Mouse (Mus musculus): ENCODE results near the gene Mcee.

The Mcee gene

GRCm38 (mm10) chr7:64392122-64392818, at the start of gene Mcee, which contains the start of gene Mphosph10:
Mcee (plus strand) TSS chr7:64392607.
Mphosph10 (minus strand) TSS chr7:64392268.
- DNase-seq (ENCODE audit: low read depth, low spot score): peak; percentile 93

GRCm38 (mm10) chr7:64347813-64348212, 44.6 kb upstream of the Mcee start:
- DNase-seq (ENCODE audit: low read depth, low spot score): no peak

GRCm38 (mm10) chr7:64349147-64349861, 43.1 kb upstream of the Mcee start:
- DNase-seq (ENCODE audit: low read depth, low spot score): no peak

- no peak for DNase-seq (ENCODE audit: low read depth, low spot score)
These were observed 41.3 kb upstream of the Mcee start for GRCm38 (mm10) chr7:64351087-64351486.

- DNase-seq (ENCODE audit: low read depth, low spot score): no peak
These were observed 38.2 kb upstream of the Mcee start for GRCm38 (mm10) chr7:64354206-64354605.

- no peak for DNase-seq (ENCODE audit: low read depth, low spot score)
These were observed 35.7 kb upstream of the Mcee start for GRCm38 (mm10) chr7:64356661-64357060.

- DNase-seq (ENCODE audit: low read depth, low spot score): no peak
These were observed 35.0 kb upstream of the Mcee start for GRCm38 (mm10) chr7:64357405-64357804.

GRCm38 (mm10) chr7:64358666-64359065, 33.7 kb upstream of the Mcee start:
- DNase-seq (ENCODE audit: low read depth, low spot score): no peak

- DNase-seq (ENCODE audit: low read depth, low spot score): no peak
These were observed 32.3 kb upstream of the Mcee start for GRCm38 (mm10) chr7:64359943-64360585.

- no peak for DNase-seq (ENCODE audit: low read depth, low spot score)
These were observed 31.8 kb upstream of the Mcee start for GRCm38 (mm10) chr7:64360586-64360945.

GRCm38 (mm10) chr7:64365863-64366262, 26.5 kb upstream of the Mcee start:
- no peak for DNase-seq (ENCODE audit: low read depth, low spot score)

GRCm38 (mm10) chr7:64369841-64370240, 22.6 kb upstream of the Mcee start:
- DNase-seq (ENCODE audit: low read depth, low spot score): no peak

- no peak for DNase-seq (ENCODE audit: low read depth, low spot score)
These were observed 20.2 kb upstream of the Mcee start for GRCm38 (mm10) chr7:64371940-64372878.

GRCm38 (mm10) chr7:64373147-64373829, 19.1 kb upstream of the Mcee start:
- DNase-seq (ENCODE audit: low read depth, low spot score): peak; percentile 6

- peak; percentile 87 for DNase-seq (ENCODE audit: low read depth, low spot score)
These were observed 18.4 kb upstream of the Mcee start, which contains the start of gene Fan1 for GRCm38 (mm10) chr7:64373830-64374562. Fan1 (minus strand) TSS chr7:64374095.

- no peak for DNase-seq (ENCODE audit: low read depth, low spot score)
These were observed 928 bp upstream of the Mcee start for GRCm38 (mm10) chr7:64391479-64391878.

- DNase-seq (ENCODE audit: low read depth, low spot score): no peak
These were observed 378 bp downstream of the Mcee start for GRCm38 (mm10) chr7:64392819-64393151.

GRCm38 (mm10) chr7:64400725-64401124, 8.3 kb downstream of the Mcee start:
- no peak for DNase-seq (ENCODE audit: low read depth, low spot score)

- DNase-seq (ENCODE audit: low read depth, low spot score): no peak
These were observed 10.0 kb downstream of the Mcee start for GRCm38 (mm10) chr7:64402452-64402851.

GRCm38 (mm10) chr7:64403989-64404388, 11.6 kb downstream of the Mcee start:
- no peak for DNase-seq (ENCODE audit: low read depth, low spot score)
